Mouse (Mus musculus) thymus, adult 18-20 months (tissue): ENCODE measurements around the gene Plb1.

Source experiments
- DNase-seq, 2 experiments: peaks; one replicate each; pipeline ENCODE4 v3.0.0; 2022; ENCODE audit warnings: mixed read lengths in 2 of 2

Plb1 gene

GRCm38 (mm10) chr5:32395101-32395892 lies 162.8 kb downstream of the Plb1 start:
- no peak for DNase-seq

- DNase-seq = no peak
Observed at GRCm38 (mm10) chr5:32397719-32398118, 165.2 kb downstream of the Plb1 start.

GRCm38 (mm10) chr5:32400926-32401325 lies 168.4 kb downstream of the Plb1 start:
- no peak for DNase-seq

GRCm38 (mm10) chr5:32403082-32403953 lies 170.8 kb downstream of the Plb1 start:
- DNase-seq = no peak

GRCm38 (mm10) chr5:32405199-32405855 lies 172.8 kb downstream of the Plb1 start:
- DNase-seq = no peak

- no peak for DNase-seq
Observed at GRCm38 (mm10) chr5:32408771-32409170, 176.3 kb downstream of the Plb1 start.

- DNase-seq = no peak
Observed at GRCm38 (mm10) chr5:32409747-32410146, 177.2 kb downstream of the Plb1 start.

GRCm38 (mm10) chr5:32410954-32411688 lies 178.6 kb downstream of the Plb1 start:
- DNase-seq = no peak

GRCm38 (mm10) chr5:32412186-32412950 lies 179.9 kb downstream of the Plb1 start:
- DNase-seq = no peak

GRCm38 (mm10) chr5:32413083-32413482 lies 180.6 kb downstream of the Plb1 start:
- no peak for DNase-seq

GRCm38 (mm10) chr5:32413569-32413968 lies 181.1 kb downstream of the Plb1 start:
- DNase-seq = no peak

- no peak for DNase-seq
Observed at GRCm38 (mm10) chr5:32414461-32414985, 182.0 kb downstream of the Plb1 start.

- DNase-seq = no peak
Observed at GRCm38 (mm10) chr5:32415554-32415953, 183.0 kb downstream of the Plb1 start.
